Comparison of ENCODE assay signal across 30 mouse cellular contexts in the genomic region with DNA sequence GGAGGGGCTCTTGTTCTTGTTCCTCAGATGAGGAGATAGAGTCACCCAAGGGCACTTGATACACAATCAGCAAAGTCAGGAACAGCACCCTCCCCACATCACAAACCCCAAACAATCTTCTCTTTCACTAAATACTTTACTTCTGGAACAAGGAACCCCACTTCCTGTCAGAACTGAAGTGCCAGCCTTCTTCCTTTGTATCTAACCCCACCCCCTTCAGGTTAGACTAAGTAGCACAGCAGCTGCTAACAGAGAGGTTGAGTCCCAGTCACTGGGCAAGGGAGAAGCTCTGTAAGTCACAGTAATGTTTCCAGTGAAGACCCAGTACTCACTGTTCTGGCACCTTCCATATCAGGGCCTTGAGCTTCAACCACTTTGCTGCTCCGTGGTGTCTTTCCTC.
DNase-seq lines count a peak whose midpoint lies in the region; ATAC-seq lines count a peak whose summit lies in the region.
"Had no signal": no experiment of that assay in that cellular context is flagged by ENCODE, and none has a peak within 500 bp of the region (broad histone marks: within the 10 kb centered on the region; RNA-seq: fewer than 3 reads in every experiment).

No protein-coding gene starts in this region.

- H3K4me3 ChIP-seq in forebrain, embryonic 13.5 days, result no peak overlapping the region
- H3K4me3 ChIP-seq in forebrain, embryonic 11.5 days (ENCODE audit: low read depth, low read length), result no peak overlapping the region
- no peak overlapping the region for H3K4me3 ChIP-seq in hindbrain, embryonic 13.5 days
- no peak overlapping the region for H3K4me3 ChIP-seq in heart, embryonic 10.5 days
- H3K4me3 ChIP-seq: forebrain, embryonic 12.5 days; gastrocnemius, adult 2 months; heart, embryonic 12.5 days; heart, embryonic 15.5 days; hindbrain, embryonic 10.5 days had no signal

- H3K4me1 ChIP-seq in forebrain, embryonic 13.5 days, result peaks cover 38% of the 10 kb centered on the region
- H3K4me1 ChIP-seq in forebrain, embryonic 11.5 days (replicated peaks; ENCODE audit: control insufficient read depth, insufficient read depth, low read length), result peaks cover 8% of the 10 kb centered on the region; the same call in 1 of the 2 replicates
- peaks cover 12% of the 10 kb centered on the region for H3K4me1 ChIP-seq in hindbrain, embryonic 13.5 days (replicated peaks)
- no peaks in the 10 kb centered on the region for H3K4me1 ChIP-seq in heart, embryonic 10.5 days
- H3K4me1 ChIP-seq: heart, embryonic 12.5 days; heart, embryonic 15.5 days had no signal

- ATAC-seq in forebrain, embryonic 13.5 days, result no peak; the same call in 1 of the 2 replicates
- ATAC-seq in forebrain, embryonic 11.5 days (replicated peaks; ENCODE audit: low FRiP score), result no peak
- no peak for ATAC-seq in hindbrain, embryonic 13.5 days (ENCODE audit: low FRiP score)
- ATAC-seq: CD4-positive, CD25-positive, alpha-beta regulatory T cell, adult 4 months; hindbrain, postnatal 0 days; inflammation-experienced regulatory T-cells, adult 6 months; intestine, embryonic 16.5 days had no signal

- DNase-seq in forebrain, embryonic 11.5 days (ENCODE audit: low spot score), result no peak
- DNase-seq in B cell, adult 2 months, result peak; percentile 31 to 46
- DNase-seq in R1 (ENCODE audit: low read depth, low spot score) (peak; percentile 65), adipocyte (ENCODE audit: low spot score) (no peak)
- DNase-seq in thymus, postnatal 25 days, result peak; percentile 32
- no peak for DNase-seq in heart, embryonic 10.5 days (ENCODE audit: low spot score)
- DNase-seq: adrenal gland, adult 8-10 months; adrenal gland, postnatal 25 days; cerebellum, adult 11-12 months; cerebellum, adult 8-10 months; cerebellum, postnatal 10 days; cerebellum, postnatal 36 days; embryo, embryonic 11 days; forebrain, postnatal 0 days; gastrocnemius, adult 2 months; gastrocnemius, postnatal 14 days; heart, adult 11 months; heart, postnatal 10 days; heart, postnatal 36 days had no signal

- no peak overlapping the region for H3K9ac ChIP-seq in forebrain, embryonic 13.5 days
- H3K9ac ChIP-seq in forebrain, embryonic 11.5 days (ENCODE audit: low read length), result no peak overlapping the region
- H3K9ac ChIP-seq in hindbrain, embryonic 13.5 days, result no peak overlapping the region
- H3K9ac ChIP-seq: forebrain, embryonic 12.5 days; forebrain, postnatal 0 days; heart, embryonic 12.5 days; heart, embryonic 15.5 days; hindbrain, embryonic 14.5 days had no signal

- no peaks in the 10 kb centered on the region for H3K36me3 ChIP-seq in forebrain, embryonic 13.5 days (ENCODE audit: poor library complexity, severe bottlenecking)
- no peaks in the 10 kb centered on the region for H3K36me3 ChIP-seq in forebrain, embryonic 11.5 days (ENCODE audit: control insufficient read depth, insufficient read depth, low read length)
- no peaks in the 10 kb centered on the region for H3K36me3 ChIP-seq in hindbrain, embryonic 13.5 days
- no peaks in the 10 kb centered on the region for H3K36me3 ChIP-seq in heart, embryonic 10.5 days
- H3K36me3 ChIP-seq: forebrain, embryonic 12.5 days; heart, embryonic 12.5 days; heart, embryonic 15.5 days; hindbrain, embryonic 10.5 days had no signal

- H3K27me3 ChIP-seq in forebrain, embryonic 13.5 days, result 0 out of 2 replicates have a peak, but pooled peaks cover 2% of the 10 kb centered on the region
- no peaks in the 10 kb centered on the region for H3K27me3 ChIP-seq in forebrain, embryonic 11.5 days (ENCODE audit: control insufficient read depth, insufficient read depth, low read length)
- no peaks in the 10 kb centered on the region for H3K27me3 ChIP-seq in hindbrain, embryonic 13.5 days
- 0 out of 2 replicates have a peak, but pooled peaks cover 3% of the 10 kb centered on the region for H3K27me3 ChIP-seq in heart, embryonic 10.5 days (ENCODE audit: insufficient read depth, poor library complexity, severe bottlenecking)

- peak overlapping the region; percentile 72; the same call in 1 of the 2 replicates for H3K27ac ChIP-seq in forebrain, embryonic 13.5 days
- H3K27ac ChIP-seq in forebrain, embryonic 11.5 days (ENCODE audit: low read depth, low read length), result no peak overlapping the region
- H3K27ac ChIP-seq in hindbrain, embryonic 13.5 days, result no peak overlapping the region
- H3K27ac ChIP-seq in heart, embryonic 10.5 days, result no peak overlapping the region
- H3K27ac ChIP-seq: gastrocnemius, adult 2 months; heart, embryonic 15.5 days; hindbrain, embryonic 10.5 days; hindbrain, embryonic 14.5 days; hindbrain, postnatal 0 days had no signal

- H3K9me3 ChIP-seq in forebrain, embryonic 13.5 days (replicated peaks), result peaks cover 14% of the 10 kb centered on the region; the same call in 1 of the 2 replicates
- H3K9me3 ChIP-seq in forebrain, embryonic 11.5 days (ENCODE audit: control insufficient read depth, low read length), result peaks cover 3% of the 10 kb centered on the region; the same call in 1 of the 2 replicates
- peaks cover 2% of the 10 kb centered on the region; the same call in 1 of the 2 replicates for H3K9me3 ChIP-seq in hindbrain, embryonic 13.5 days
- H3K9me3 ChIP-seq in heart, embryonic 10.5 days, result no peaks in the 10 kb centered on the region
- H3K9me3 ChIP-seq: forebrain, embryonic 12.5 days; heart, embryonic 15.5 days had no signal

- 97% methylated on average over 1 of the region's 1 CpGs for WGBS in forebrain, embryonic 13.5 days
- 93% methylated on average over 1 of the region's 1 CpGs for WGBS in forebrain, embryonic 11.5 days
- WGBS in hindbrain, embryonic 13.5 days, result 88% methylated on average over 1 of the region's 1 CpGs
- WGBS in heart, embryonic 10.5 days, result 86% methylated on average over 1 of the region's 1 CpGs

- H3K4me2 ChIP-seq in forebrain, embryonic 13.5 days, result no peak overlapping the region
- H3K4me2 ChIP-seq in forebrain, embryonic 11.5 days (ENCODE audit: low read depth, low read length, severe bottlenecking), result no peak overlapping the region
- H3K4me2 ChIP-seq in hindbrain, embryonic 13.5 days, result no peak overlapping the region
- H3K4me2 ChIP-seq: forebrain, embryonic 12.5 days; heart, embryonic 12.5 days; heart, embryonic 15.5 days; hindbrain, embryonic 14.5 days had no signal

Comparison
In these comparisons a context has a peak if more than half of its experiments do, and no peak if none do; other contexts are left out.
1. DNase-seq: peak in B cell, adult 2 months (2 of 2), R1 (single experiment) and thymus, postnatal 25 days (single experiment); none in forebrain, embryonic 11.5 days (single experiment), adipocyte (single experiment) and heart, embryonic 10.5 days (single experiment).